Mouse (Mus musculus) midbrain, embryonic 11.5 days (tissue): Measurements from ENCODE around the gene Fmo5. TPM values are rescaled to one million over a fixed set of nuclear protein-coding genes. Genes with fewer than 3 reads are reported as not detected.

Experiments
- ATAC-seq: fragments of 200-750 bp; cut with Nextera tagmentation; 2 replicates; pipeline ENCODE4 v1.8.0; 2017; ENCODE audit warnings: moderate TSS enrichment, moderate library complexity; ENCODE audit not compliant: low FRiP score
- DNase-seq: peaks from one replicate; pipeline ENCODE4 v3.0.0; 2015; ENCODE audit warnings: low spot score; ENCODE audit errors: missing footprints
- H3K27ac ChIP-seq: fragments of 300-500 bp; sonication (generic); 2 replicates; pipeline ENCODE4 v1.5.1; 2014; ENCODE audit warnings: low read depth, low read length
- H3K27me3 ChIP-seq: fragments of 300-500 bp; sonication (generic); 2 replicates; pipeline ENCODE4 v1.6.1; 2014; ENCODE audit warnings: mild to moderate bottlenecking, low read length, moderate library complexity, mixed read lengths; ENCODE audit not compliant: control insufficient read depth, insufficient read depth
- H3K36me3 ChIP-seq: fragments of 300-500 bp; sonication (generic); 2 replicates; pipeline ENCODE4 v1.6.1; 2014; ENCODE audit warnings: mild to moderate bottlenecking, low read length, moderate library complexity, mixed read lengths; ENCODE audit not compliant: control insufficient read depth, insufficient read depth
- H3K4me1 ChIP-seq: fragments of 300-500 bp; sonication (generic); 2 replicates; pipeline ENCODE4 v1.6.1; 2014; ENCODE audit warnings: low read length; ENCODE audit not compliant: control insufficient read depth, insufficient read depth
- H3K4me2 ChIP-seq: fragments of 300-500 bp; sonication (generic); 2 replicates; pipeline ENCODE4 v1.6.1; 2014; ENCODE audit warnings: mild to moderate bottlenecking, moderate library complexity
- H3K4me3 ChIP-seq: fragments of 300-500 bp; sonication (generic); 2 replicates; pipeline ENCODE4 v1.5.1; 2014; ENCODE audit warnings: low read depth, low read length
- H3K9ac ChIP-seq: fragments of 300-500 bp; sonication (generic); 2 replicates; pipeline ENCODE4 v1.6.1; 2014; ENCODE audit warnings: low read length
- H3K9me3 ChIP-seq: fragments of 300-500 bp; sonication (generic); 2 replicates; pipeline ENCODE4 v1.6.1; 2016; ENCODE audit warnings: low read length; ENCODE audit not compliant: control insufficient read depth
- WGBS: fragments of 180-500 bp; shearing (Covaris S2); extraction: QIAGEN DNeasy Blood & Tissue Kit; methylation state at CpG from one replicate; pipeline ENCODE4 v1.1.7; 2014; 5-methylcytosine and 5-hydroxymethylcytosine counted together
- polyA plus RNA-seq: library from polyadenylated mRNA; unstranded; fragments of >200 nt; fragmentation: Nextera tagmentation; extraction: Ambion mirVana; gene quantifications from 2 replicates; pipeline ENCODE4 v1.2.1, GENCODE M21; 2014

Gene Fmo5
- polyA plus RNA-seq, 1 experiment from 2014 or later: 0.40 TPM

DNA sequence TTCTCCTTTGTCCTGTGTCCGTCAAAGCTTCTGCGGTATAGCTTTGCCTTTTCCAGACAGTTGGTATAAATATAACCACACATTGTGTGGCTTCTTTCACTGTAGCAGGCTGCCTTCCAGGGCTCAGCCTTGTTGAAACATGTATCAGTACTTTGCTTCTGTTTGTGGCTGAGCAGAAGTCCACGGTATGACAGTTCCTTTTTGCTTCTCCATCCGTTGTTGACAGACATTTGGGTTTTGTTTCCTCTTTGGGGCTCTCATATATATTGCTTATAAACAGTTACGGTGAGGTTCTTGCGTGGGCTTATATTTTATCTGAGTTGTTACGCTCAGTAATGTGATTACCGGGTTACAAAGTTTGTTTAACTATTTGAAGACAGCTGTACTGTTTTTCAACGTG, 36.9 kb downstream of the Fmo5 start:
- H3K27me3 ChIP-seq: no peaks in the 10 kb centered on the region
- H3K36me3 ChIP-seq: peaks cover 2% of the 10 kb centered on the region; the same call in 1 of the 2 replicates

GRCm38 (mm10) chr3:97666154-97666553, 37.5 kb downstream of the Fmo5 start:
- H3K27ac ChIP-seq: no peak overlapping the region
- H3K9ac ChIP-seq: no peak overlapping the region
- H3K4me3 ChIP-seq: no peak overlapping the region
- H3K4me1 ChIP-seq: no peaks in the 10 kb centered on the region
- no peaks in the 10 kb centered on the region for H3K9me3 ChIP-seq
- no peaks in the 10 kb centered on the region for H3K27me3 ChIP-seq
- ATAC-seq (no peak), DNase-seq (no peak)
- 79% methylated on average over 8 of the region's 8 CpGs for WGBS
- H3K36me3 ChIP-seq: peaks cover 2% of the 10 kb centered on the region; the same call in 1 of the 2 replicates
- no peak overlapping the region for H3K4me2 ChIP-seq

More for the DNA sequence above, 36.9 kb downstream of the Fmo5 start:
- Histone ChIP-seq H3K4me1 (no peaks in the 10 kb centered on the region), H3K4me3 (no peak overlapping the region), H3K4me2 (no peak overlapping the region), H3K27ac (no peak overlapping the region), H3K9ac (no peak overlapping the region), H3K9me3 (no peaks in the 10 kb centered on the region)
- no peak for DNase-seq
- 92% methylated on average over 9 of the region's 9 CpGs for WGBS
- no peak for ATAC-seq

- ATAC-seq (no peak), DNase-seq (no peak)
- H3K27me3 ChIP-seq: no peaks in the 10 kb centered on the region
- no peak overlapping the region for H3K9ac ChIP-seq
- WGBS: 78% methylated on average over 14 of the region's 14 CpGs
- no peak overlapping the region for H3K27ac ChIP-seq
- H3K36me3 ChIP-seq: peaks cover 2% of the 10 kb centered on the region; the same call in 1 of the 2 replicates
- H3K4me2 ChIP-seq: no peak overlapping the region
- H3K4me3 ChIP-seq: no peak overlapping the region
- no peaks in the 10 kb centered on the region for H3K9me3 ChIP-seq
- no peaks in the 10 kb centered on the region for H3K4me1 ChIP-seq
Measured at GRCm38 (mm10) chr3:97667093-97667675, 38.6 kb downstream of the Fmo5 start.

- H3K4me2 ChIP-seq: no peak within 1 kb of the TSS
- ATAC-seq (no peak), DNase-seq (no peak)
- H3K27ac ChIP-seq: no peak within 1 kb of the TSS
- no peaks in the 10 kb centered on the region for H3K27me3 ChIP-seq
- no peaks in the 10 kb centered on the region for H3K9me3 ChIP-seq
- H3K4me1 ChIP-seq: no peaks in the 10 kb centered on the region
- no peak within 1 kb of the TSS for H3K9ac ChIP-seq
- no peaks in the 10 kb centered on the region for H3K36me3 ChIP-seq
- H3K4me3 ChIP-seq: no peak within 1 kb of the TSS
- WGBS: 91% methylated on average over 7 of the region's 7 CpGs
Measured at GRCm38 (mm10) chr3:97674644-97675110, 46.1 kb downstream of the Fmo5 start, which contains the start of gene Gm17651. TSS of gene Gm17651 (minus strand) at chr3:97674694.

DNA sequence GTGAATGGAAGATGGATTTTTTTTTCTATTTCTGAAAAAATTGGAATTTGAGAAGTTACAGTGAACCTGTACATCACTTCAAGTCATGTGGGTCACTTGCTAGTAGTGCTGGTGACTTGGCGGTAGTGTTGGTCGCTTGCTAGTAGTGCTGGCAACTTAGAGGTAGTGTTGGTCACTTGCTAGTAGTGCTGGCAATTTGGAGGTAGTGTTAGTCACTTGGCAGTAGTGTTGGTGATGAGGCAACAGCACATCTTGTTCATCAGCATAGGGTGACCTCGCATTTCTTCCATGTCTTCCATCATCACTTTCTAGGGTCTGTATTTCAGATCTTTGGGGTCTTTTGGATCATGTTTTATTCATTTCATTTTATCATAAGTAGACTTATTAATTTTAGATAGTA, 47.5 kb downstream of the Fmo5 start:
- no peaks in the 10 kb centered on the region for H3K36me3 ChIP-seq
- no peak overlapping the region for H3K4me3 ChIP-seq
- peaks cover 2% of the 10 kb centered on the region; the same call in 1 of the 2 replicates for H3K27me3 ChIP-seq
- 95% methylated on average over 3 of the region's 3 CpGs for WGBS
- ATAC-seq (no peak), DNase-seq (no peak)
- no peaks in the 10 kb centered on the region for H3K9me3 ChIP-seq
- no peaks in the 10 kb centered on the region for H3K4me1 ChIP-seq
- H3K9ac ChIP-seq: no peak overlapping the region
- no peak overlapping the region for H3K27ac ChIP-seq
- no peak overlapping the region for H3K4me2 ChIP-seq

- no peaks in the 10 kb centered on the region for H3K9me3 ChIP-seq
- no peaks in the 10 kb centered on the region for H3K36me3 ChIP-seq
- ATAC-seq: no peak
- no peaks in the 10 kb centered on the region; the same call in 1 of the 2 replicates for H3K4me1 ChIP-seq
- H3K4me3 ChIP-seq: no peak overlapping the region
- DNase-seq: no peak
- WGBS: 96% methylated on average over 3 of the region's 3 CpGs
- H3K27ac ChIP-seq: no peak overlapping the region
- H3K9ac ChIP-seq: no peak overlapping the region
- no peak overlapping the region for H3K4me2 ChIP-seq
- H3K27me3 ChIP-seq: peaks cover 12% of the 10 kb centered on the region
Measured at GRCm38 (mm10) chr3:97678416-97678815, 49.8 kb downstream of the Fmo5 start.

- peak; percentile 83 for ATAC-seq
- DNase-seq: peak; percentile 95
- Histone ChIP-seq H3K4me1 (peaks cover 3% of the 10 kb centered on the region; the same call in 1 of the 2 replicates), H3K27me3 (peaks cover 15% of the 10 kb centered on the region), H3K27ac (no peak overlapping the region), H3K9ac (no peak overlapping the region), H3K4me3 (peak overlapping the region; percentile 30), H3K9me3 (no peaks in the 10 kb centered on the region), H3K4me2 (peak overlapping the region; percentile 60), H3K36me3 (no peaks in the 10 kb centered on the region)
- 1% methylated on average over 28 of the region's 28 CpGs for WGBS
Measured at GRCm38 (mm10) chr3:97680631-97681320, 52.2 kb downstream of the Fmo5 start.

- Histone ChIP-seq H3K36me3 (no peaks in the 10 kb centered on the region), H3K4me3 (peak overlapping the region; percentile 30), H3K4me2 (peak overlapping the region; percentile 60), H3K27me3 (peaks cover 15% of the 10 kb centered on the region), H3K9ac (peak overlapping the region; percentile 24; the same call in 1 of the 2 replicates), H3K4me1 (peaks cover 3% of the 10 kb centered on the region; the same call in 1 of the 2 replicates), H3K9me3 (no peaks in the 10 kb centered on the region), H3K27ac (no peak overlapping the region)
- WGBS: 1% methylated on average over 33 of the region's 33 CpGs
- peak; percentile 96 for DNase-seq
- ATAC-seq: peak; percentile 55
Measured at GRCm38 (mm10) chr3:97681321-97682158, 52.9 kb downstream of the Fmo5 start.
